ENCODE assay signal across 30 mouse cellular contexts in genomic region chr2:78023416-78023815, GRCm38 (mm10).
"Had no signal": no experiment of that assay in that cellular context is flagged by ENCODE, and none has a peak within 500 bp of the region (broad histone marks: within the 10 kb centered on the region; RNA-seq: fewer than 3 reads in every experiment).

No protein-coding gene starts in this region.

- H3K4me2 ChIP-seq: limb, embryonic 12.5 days; limb, embryonic 13.5 days; limb, embryonic 15.5 days; liver, embryonic 11.5 days; liver, embryonic 12.5 days; liver, embryonic 13.5 days; liver, embryonic 15.5 days; lung, embryonic 14.5 days; lung, embryonic 15.5 days; midbrain, embryonic 12.5 days; midbrain, embryonic 13.5 days; neural tube, embryonic 12.5 days had no signal

- DNase-seq: left cerebral cortex, postnatal 4 days; liver; liver, embryonic 13.5 days; liver, postnatal 0 days; lung, adult 18-20 months; lung, adult 2 months; lung, embryonic 14.5 days; lung, postnatal 10 days; lung, postnatal 14 days; lung, postnatal 36 days; lung, postnatal 4 days; midbrain, embryonic 14.5 days had no signal

- H3K36me3 ChIP-seq: limb, embryonic 10.5 days; limb, embryonic 12.5 days; limb, embryonic 13.5 days; limb, embryonic 15.5 days; liver, embryonic 12.5 days; liver, embryonic 13.5 days; liver, embryonic 15.5 days; lung, embryonic 15.5 days; midbrain, embryonic 10.5 days; midbrain, embryonic 12.5 days; midbrain, embryonic 13.5 days; neural tube, embryonic 12.5 days had no signal

- H3K9me3 ChIP-seq: limb, embryonic 10.5 days; limb, embryonic 12.5 days; limb, embryonic 13.5 days; limb, embryonic 15.5 days; liver, embryonic 12.5 days; liver, embryonic 13.5 days; liver, embryonic 15.5 days; lung, embryonic 15.5 days; megakaryocyte, embryonic 14.5 days; midbrain, embryonic 10.5 days; midbrain, embryonic 12.5 days; midbrain, embryonic 13.5 days; neural tube, embryonic 12.5 days had no signal

- ATAC-seq: liver, embryonic 12.5 days; liver, postnatal 0 days; lung, postnatal 0 days; midbrain, embryonic 13.5 days; midbrain, embryonic 16.5 days had no signal

- H3K9ac ChIP-seq: limb, embryonic 12.5 days; limb, embryonic 13.5 days; limb, embryonic 15.5 days; liver, embryonic 12.5 days; liver, embryonic 13.5 days; liver, embryonic 14.5 days; liver, embryonic 15.5 days; liver, postnatal 0 days; lung, embryonic 14.5 days; lung, embryonic 15.5 days; midbrain, embryonic 12.5 days; midbrain, embryonic 13.5 days; neural tube, embryonic 12.5 days had no signal

- H3K27me3 ChIP-seq: limb, embryonic 12.5 days; limb, embryonic 13.5 days; limb, embryonic 15.5 days; liver, embryonic 12.5 days; liver, embryonic 13.5 days; liver, embryonic 15.5 days; lung, embryonic 15.5 days; midbrain, embryonic 12.5 days; midbrain, embryonic 13.5 days; neural tube, embryonic 12.5 days had no signal

- H3K27ac ChIP-seq: limb, embryonic 10.5 days; limb, embryonic 12.5 days; limb, embryonic 13.5 days; limb, embryonic 15.5 days; liver, embryonic 12.5 days; liver, embryonic 13.5 days; liver, embryonic 14.5 days; liver, embryonic 15.5 days; lung, embryonic 15.5 days; macrophage; midbrain, embryonic 10.5 days; midbrain, embryonic 12.5 days; midbrain, embryonic 13.5 days; neural tube, embryonic 12.5 days had no signal

- H3K4me3 ChIP-seq: limb, embryonic 10.5 days; limb, embryonic 12.5 days; limb, embryonic 13.5 days; limb, embryonic 15.5 days; liver, embryonic 12.5 days; liver, embryonic 13.5 days; liver, embryonic 15.5 days; lung, embryonic 15.5 days; megakaryocyte, embryonic 14.5 days; midbrain, embryonic 10.5 days; midbrain, embryonic 12.5 days; midbrain, embryonic 13.5 days; myocyte; neural tube, embryonic 12.5 days had no signal

- H3K4me1 ChIP-seq: limb, embryonic 10.5 days; limb, embryonic 12.5 days; limb, embryonic 13.5 days; limb, embryonic 15.5 days; liver, embryonic 12.5 days; liver, embryonic 13.5 days; liver, embryonic 15.5 days; lung, embryonic 15.5 days; midbrain, embryonic 10.5 days; midbrain, embryonic 12.5 days; midbrain, embryonic 13.5 days; neural tube, embryonic 12.5 days had no signal
